Mouse (Mus musculus): Measurements from ENCODE around the gene Fggy.

DNA sequence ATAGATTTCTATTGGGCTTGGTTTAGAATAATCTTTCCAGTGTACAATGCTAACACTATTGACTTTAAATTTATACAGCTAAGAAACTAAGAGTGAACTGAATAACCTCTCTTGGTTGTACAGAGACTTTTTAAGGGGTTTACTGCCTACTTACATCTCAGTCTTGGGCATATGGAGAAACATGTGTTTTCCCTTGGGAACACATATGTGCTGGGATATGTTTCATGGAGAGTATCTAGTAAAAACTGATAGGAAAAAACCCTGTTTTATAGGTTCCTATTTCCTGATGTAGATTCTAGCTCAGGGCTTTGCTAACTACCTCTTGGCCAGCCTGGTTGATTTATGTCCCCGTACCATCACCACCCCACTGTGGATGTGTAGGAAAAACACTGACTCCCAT, 155.5 kb downstream of the Fggy start:
- TF ChIP-seq CTCF (IDR thresholded peaks at IDR 0.05; ENCODE audit: low read depth, low read length) (no peak), POLR2A (IDR thresholded peaks at IDR 0.05; ENCODE audit: borderline replicate concordance, low read depth, low read length) (no peak)
